Mouse (Mus musculus) liver, adult 2 months (tissue): ENCODE measurements around the gene Zbtb8a.

ENCODE experiments used
- CTCF ChIP-seq: fragments of 200-500 bp; IDR thresholded peaks from 2 replicates; pipeline ENCODE4 v1.5.1; 2011; ENCODE audit warnings: low read depth, low read length, control low read depth
- POLR2A ChIP-seq: fragments of 200-500 bp; IDR thresholded peaks from 2 replicates; pipeline ENCODE4 v1.6.1; 2011; ENCODE audit warnings: low read length, control low read depth; ENCODE audit not compliant: insufficient read depth; ENCODE audit errors: extremely low read depth

DNA sequence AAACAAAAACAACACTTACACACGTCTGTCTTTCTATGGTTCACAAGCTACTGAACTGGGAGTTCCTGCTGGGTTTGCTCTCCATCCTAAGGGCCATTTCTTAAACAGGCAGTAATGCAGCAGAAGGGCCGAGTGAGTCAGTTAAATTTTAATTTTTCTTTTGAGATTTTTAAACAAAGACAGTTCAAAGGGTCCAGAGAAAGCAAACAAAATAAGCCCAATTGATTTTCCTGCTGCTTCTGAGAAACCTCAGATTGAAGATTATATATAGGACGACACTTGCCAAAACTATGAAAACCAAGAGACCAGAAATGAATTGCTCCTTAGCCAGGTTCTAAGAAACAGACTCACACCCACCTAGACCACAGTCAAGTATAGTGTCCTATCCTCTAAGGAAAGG is 64.0 kb downstream of the Zbtb8a start:
- TF ChIP-seq CTCF: no peak
- TF ChIP-seq POLR2A: no peak
